Mouse (Mus musculus): ENCODE results near the gene Tcaf2.

Tcaf2 gene

GRCm38 (mm10) chr6:42644912-42645549, at the start of gene Tcaf2:
TSS of gene Tcaf2 (minus strand) at chr6:42645254.
- DNase-seq: peak; percentile 42

GRCm38 (mm10) chr6:42692517-42693190, 47.6 kb upstream of the Tcaf2 start:
- DNase-seq: peak; percentile 86

GRCm38 (mm10) chr6:42692154-42692516, 47.1 kb upstream of the Tcaf2 start:
- DNase-seq: peak; percentile 75

GRCm38 (mm10) chr6:42689761-42690160, 44.7 kb upstream of the Tcaf2 start:
- no peak for DNase-seq

GRCm38 (mm10) chr6:42687907-42688306, 42.9 kb upstream of the Tcaf2 start:
- DNase-seq: no peak

GRCm38 (mm10) chr6:42680077-42680476, 35.0 kb upstream of the Tcaf2 start:
- DNase-seq: no peak

GRCm38 (mm10) chr6:42676011-42676410, 31.0 kb upstream of the Tcaf2 start:
- no peak for DNase-seq

- DNase-seq: no peak
Observed at GRCm38 (mm10) chr6:42671767-42672166, 26.7 kb upstream of the Tcaf2 start.

- DNase-seq: no peak
Observed at GRCm38 (mm10) chr6:42667722-42668121, 22.7 kb upstream of the Tcaf2 start.

- DNase-seq: no peak
Observed at GRCm38 (mm10) chr6:42661739-42662138, 16.7 kb upstream of the Tcaf2 start.

GRCm38 (mm10) chr6:42634393-42634792, 10.7 kb downstream of the Tcaf2 start:
- DNase-seq: no peak

- no peak for DNase-seq
Observed at GRCm38 (mm10) chr6:42631395-42631794, 13.7 kb downstream of the Tcaf2 start.

- no peak for DNase-seq
Observed at GRCm38 (mm10) chr6:42616904-42617303, 28.1 kb downstream of the Tcaf2 start.

- DNase-seq: no peak
Observed at GRCm38 (mm10) chr6:42612218-42612617, 32.8 kb downstream of the Tcaf2 start.

- no peak for DNase-seq
Observed at GRCm38 (mm10) chr6:42610954-42611522, 34.0 kb downstream of the Tcaf2 start.

- no peak for DNase-seq
Observed at GRCm38 (mm10) chr6:42597592-42597991, 47.5 kb downstream of the Tcaf2 start, which contains the start of gene Tcaf3. TSS of gene Tcaf3 (minus strand) at chr6:42597692.

- no peak for DNase-seq
Observed at GRCm38 (mm10) chr6:42593138-42593882, 51.7 kb downstream of the Tcaf2 start.

- no peak for DNase-seq
Observed at GRCm38 (mm10) chr6:42586569-42586968, 58.5 kb downstream of the Tcaf2 start.

- peak; percentile 59 for DNase-seq
Observed at GRCm38 (mm10) chr6:42583488-42583872, 61.6 kb downstream of the Tcaf2 start.

GRCm38 (mm10) chr6:42582741-42583487, 62.1 kb downstream of the Tcaf2 start:
- no peak for DNase-seq

GRCm38 (mm10) chr6:42578678-42579077, 66.4 kb downstream of the Tcaf2 start:
- no peak for DNase-seq

- no peak for DNase-seq
Observed at GRCm38 (mm10) chr6:42577433-42577832, 67.6 kb downstream of the Tcaf2 start.

All from right cerebral cortex, postnatal 25 days (tissue).